Mouse (Mus musculus) embryonic facial prominence, embryonic 15.5 days (tissue): ENCODE measurements around the gene Morf4l2. TPM values are rescaled to one million over a fixed set of nuclear protein-coding genes. Genes with fewer than 3 reads are reported as not detected.

Experiments used
- ATAC-seq: fragments of 200-750 bp; cut with Nextera tagmentation; 2 replicates; pipeline ENCODE4 v1.8.0; 2017; ENCODE audit warnings: low read depth, moderate TSS enrichment; ENCODE audit not compliant: insufficient number of reproducible peaks, low FRiP score, low TSS enrichment
- H3K27ac ChIP-seq: fragments of 300-500 bp; sonication (generic); replicated peaks from 2 replicates; pipeline ENCODE4 v1.5.1; 2015; ENCODE audit warnings: mild to moderate bottlenecking, inconsistent platforms
- H3K27me3 ChIP-seq: fragments of 300-500 bp; sonication (generic); 2 replicates; pipeline ENCODE4 v1.6.1; 2015; ENCODE audit warnings: inconsistent platforms
- H3K36me3 ChIP-seq: fragments of 300-500 bp; sonication (generic); 2 replicates; pipeline ENCODE4 v1.6.1; 2015; ENCODE audit warnings: mild to moderate bottlenecking, inconsistent platforms
- H3K4me1 ChIP-seq: fragments of 300-500 bp; sonication (generic); 2 replicates; pipeline ENCODE4 v1.6.1; 2015; ENCODE audit warnings: inconsistent platforms
- H3K4me2 ChIP-seq: fragments of 300-500 bp; sonication (generic); replicated peaks from 2 replicates; pipeline ENCODE4 v1.6.1; 2015; ENCODE audit warnings: mild to moderate bottlenecking, inconsistent platforms
- H3K4me3 ChIP-seq: fragments of 300-500 bp; sonication (generic); replicated peaks from 2 replicates; pipeline ENCODE4 v1.5.1; 2015; ENCODE audit warnings: mild to moderate bottlenecking, inconsistent platforms
- H3K9ac ChIP-seq: fragments of 300-500 bp; sonication (generic); 2 replicates; pipeline ENCODE4 v1.6.1; 2015; ENCODE audit warnings: inconsistent platforms
- H3K9me3 ChIP-seq: fragments of 300-500 bp; sonication (generic); replicated peaks from 2 replicates; pipeline ENCODE4 v1.6.1; 2016; ENCODE audit warnings: inconsistent platforms
- WGBS: fragments of 180-500 bp; shearing (Covaris S2); methylation state at CpG from one replicate; pipeline ENCODE4 v1.1.7; 2015; 5-methylcytosine and 5-hydroxymethylcytosine counted together
- polyA plus RNA-seq: library from polyadenylated mRNA; unstranded; fragments of >200 nt; fragmentation: Nextera tagmentation; extraction: Ambion mirVana; gene quantifications from 2 replicates; pipeline ENCODE4 v1.2.1, GENCODE M21; 2015

Morf4l2 gene
- polyA plus RNA-seq = 552 and 560 TPM in 2 replicates

- Histone ChIP-seq H3K4me1 (peaks cover 5% of the 10 kb centered on the region), H3K4me3 (peak within 1 kb of the TSS; percentile 50), H3K9ac (0 out of 2 replicates have a peak within 1 kb of the TSS, but pooled peaks have one; percentile 40), H3K9me3 (no peaks in the 10 kb centered on the region), H3K27ac (peak within 1 kb of the TSS; percentile 95), H3K36me3 (no peaks in the 10 kb centered on the region), H3K4me2 (peak within 1 kb of the TSS; percentile 42), H3K27me3 (no peaks in the 10 kb centered on the region)
- WGBS = 87% methylated on average over 12 of the region's 12 CpGs
- ATAC-seq = no peak
These were observed at the start of gene Morf4l2 for GRCm38 (mm10) chrX:136743459-136743858. Gene Morf4l2 (minus strand): TSS chrX:136743690.

- H3K4me1 ChIP-seq = no peaks in the 10 kb centered on the region
- no peak overlapping the region for H3K4me3 ChIP-seq
- no peak for ATAC-seq
- H3K36me3 ChIP-seq = no peaks in the 10 kb centered on the region
- no peak overlapping the region for H3K9ac ChIP-seq
- no peak overlapping the region for H3K27ac ChIP-seq
- no peaks in the 10 kb centered on the region for H3K9me3 ChIP-seq
- H3K4me2 ChIP-seq = no peak overlapping the region
- 86% methylated on average over 4 of the region's 4 CpGs for WGBS
- no peaks in the 10 kb centered on the region for H3K27me3 ChIP-seq
These were observed 46.0 kb upstream of the Morf4l2 start for GRCm38 (mm10) chrX:136789446-136789845.

- no peaks in the 10 kb centered on the region for H3K27me3 ChIP-seq
- no peaks in the 10 kb centered on the region for H3K9me3 ChIP-seq
- H3K4me3 ChIP-seq = no peak within 1 kb of the TSS
- H3K4me2 ChIP-seq = no peak within 1 kb of the TSS
- WGBS = 72% methylated on average over 3 of the region's 3 CpGs
- H3K27ac ChIP-seq = no peak within 1 kb of the TSS
- no peak within 1 kb of the TSS for H3K9ac ChIP-seq
- ATAC-seq = no peak
- H3K4me1 ChIP-seq = no peaks in the 10 kb centered on the region
- no peaks in the 10 kb centered on the region for H3K36me3 ChIP-seq
These were observed 36.6 kb upstream of the Morf4l2 start, which contains the start of gene Glra4 for GRCm38 (mm10) chrX:136780041-136780440. Gene Glra4 (minus strand): TSS chrX:136780141.

- H3K36me3 ChIP-seq = no peaks in the 10 kb centered on the region
- 35% methylated on average over 2 of the region's 2 CpGs for WGBS
- H3K27me3 ChIP-seq = no peaks in the 10 kb centered on the region
- H3K27ac ChIP-seq = no peak overlapping the region
- H3K9ac ChIP-seq = no peak overlapping the region
- no peak for ATAC-seq
- no peak overlapping the region for H3K4me3 ChIP-seq
- H3K4me2 ChIP-seq = no peak overlapping the region
- no peaks in the 10 kb centered on the region for H3K9me3 ChIP-seq
- no peaks in the 10 kb centered on the region for H3K4me1 ChIP-seq
These were observed 35.8 kb upstream of the Morf4l2 start for GRCm38 (mm10) chrX:136779262-136779661.

- Histone ChIP-seq H3K4me3 (no peak overlapping the region), H3K4me1 (no peaks in the 10 kb centered on the region), H3K36me3 (no peaks in the 10 kb centered on the region), H3K27me3 (no peaks in the 10 kb centered on the region), H3K4me2 (no peak overlapping the region), H3K9ac (no peak overlapping the region), H3K27ac (no peak overlapping the region), H3K9me3 (no peaks in the 10 kb centered on the region)
- WGBS = 82% methylated on average over 3 of the region's 3 CpGs
- no peak for ATAC-seq
These were observed 34.6 kb upstream of the Morf4l2 start for GRCm38 (mm10) chrX:136778046-136778445.

GRCm38 (mm10) chrX:136773035-136773434 is 29.5 kb upstream of the Morf4l2 start:
- no peaks in the 10 kb centered on the region for H3K4me1 ChIP-seq
- no peak overlapping the region for H3K27ac ChIP-seq
- no peak overlapping the region for H3K4me3 ChIP-seq
- H3K4me2 ChIP-seq = no peak overlapping the region
- no peaks in the 10 kb centered on the region for H3K27me3 ChIP-seq
- WGBS = 57% methylated on average over 1 of the region's 1 CpGs
- H3K9ac ChIP-seq = no peak overlapping the region
- no peaks in the 10 kb centered on the region for H3K9me3 ChIP-seq
- no peaks in the 10 kb centered on the region for H3K36me3 ChIP-seq
- no peak for ATAC-seq

- no peaks in the 10 kb centered on the region for H3K9me3 ChIP-seq
- H3K4me3 ChIP-seq = no peak overlapping the region
- H3K27me3 ChIP-seq = no peaks in the 10 kb centered on the region
- H3K36me3 ChIP-seq = no peaks in the 10 kb centered on the region
- ATAC-seq = no peak
- H3K9ac ChIP-seq = no peak overlapping the region
- no peak overlapping the region for H3K27ac ChIP-seq
- 71% methylated on average over 11 of the region's 11 CpGs for WGBS
- no peaks in the 10 kb centered on the region for H3K4me1 ChIP-seq
- H3K4me2 ChIP-seq = no peak overlapping the region
These were observed 17.9 kb upstream of the Morf4l2 start for GRCm38 (mm10) chrX:136761103-136762074.

- Histone ChIP-seq H3K9ac (no peak overlapping the region), H3K27me3 (no peaks in the 10 kb centered on the region), H3K4me2 (no peak overlapping the region), H3K4me3 (no peak overlapping the region), H3K9me3 (no peaks in the 10 kb centered on the region), H3K36me3 (no peaks in the 10 kb centered on the region), H3K4me1 (no peaks in the 10 kb centered on the region), H3K27ac (no peak overlapping the region)
- 87% methylated on average over 3 of the region's 3 CpGs for WGBS
- ATAC-seq = no peak
These were observed 12.0 kb upstream of the Morf4l2 start for GRCm38 (mm10) chrX:136755464-136755863.

- H3K4me2 ChIP-seq = no peak overlapping the region
- 74% methylated on average over 4 of the region's 4 CpGs for WGBS
- no peak for ATAC-seq
These were observed 5.8 kb upstream of the Morf4l2 start for GRCm38 (mm10) chrX:136749329-136749728.

GRCm38 (mm10) chrX:136744663-136745062 is 1.2 kb upstream of the Morf4l2 start:
- Histone ChIP-seq H3K27me3 (0 out of 2 replicates have a peak, but pooled peaks cover 4% of the 10 kb centered on the region), H3K4me2 (no peak overlapping the region), H3K4me1 (no peaks in the 10 kb centered on the region), H3K4me3 (no peak overlapping the region), H3K36me3 (no peaks in the 10 kb centered on the region), H3K9ac (no peak overlapping the region), H3K27ac (no peak overlapping the region), H3K9me3 (no peaks in the 10 kb centered on the region)
- ATAC-seq = no peak
- 56% methylated on average over 8 of the region's 8 CpGs for WGBS

More at GRCm38 (mm10) chrX:136749329-136749728, 5.8 kb upstream of the Morf4l2 start:
- Histone ChIP-seq H3K4me3 (no peak overlapping the region), H3K4me1 (no peaks in the 10 kb centered on the region), H3K27me3 (0 out of 2 replicates have a peak, but pooled peaks cover 4% of the 10 kb centered on the region), H3K9me3 (no peaks in the 10 kb centered on the region), H3K27ac (no peak overlapping the region), H3K9ac (no peak overlapping the region), H3K36me3 (no peaks in the 10 kb centered on the region)

GRCm38 (mm10) chrX:136742661-136743103 is 808 bp downstream of the Morf4l2 start:
- Histone ChIP-seq H3K4me2 (peak overlapping the region; percentile 42), H3K4me3 (peak overlapping the region; percentile 50), H3K9ac (0 out of 2 replicates have a peak overlapping the region, but pooled peaks have one; percentile 40), H3K27ac (peak overlapping the region; percentile 95), H3K36me3 (no peaks in the 10 kb centered on the region), H3K4me1 (peaks cover 7% of the 10 kb centered on the region), H3K9me3 (no peaks in the 10 kb centered on the region), H3K27me3 (no peaks in the 10 kb centered on the region)
- no peak for ATAC-seq
- WGBS = 27% methylated on average over 5 of the region's 5 CpGs
